Mouse (Mus musculus) spleen, adult 2 months (tissue): ENCODE data around the gene Morf4l2. TPM values are rescaled to one million over a fixed set of nuclear protein-coding genes. Genes with fewer than 3 reads are reported as not detected.
"Not testable (repeated sequence)": the region's sequence is repeated elsewhere in the genome, so short reads cannot be mapped to it uniquely, and the experiment has no call there.

Source experiments
- DNase-seq, 2 experiments: peaks; one replicate each; pipeline versions ENCODE4 v3.0.0 to v3.0.0-alpha.2; 2012 to 2021; ENCODE audit warnings: low spot score in 2 of 2, low read depth in 1 of 2
- H3K27ac ChIP-seq: fragments of 200-500 bp; 2 replicates; pipeline ENCODE4 v1.5.1; 2012; ENCODE audit warnings: low read length, inconsistent platforms; ENCODE audit not compliant: insufficient read depth
- H3K27me3 ChIP-seq: fragments of 200-500 bp; 2 replicates; pipeline ENCODE4 v1.6.1; 2012; ENCODE audit warnings: mild to moderate bottlenecking, moderate library complexity, low read length, inconsistent platforms; ENCODE audit not compliant: control insufficient read depth, insufficient read depth
- H3K36me3 ChIP-seq: fragments of 200-500 bp; 2 replicates; pipeline ENCODE4 v1.6.1; 2012; ENCODE audit warnings: mild to moderate bottlenecking, low read length, inconsistent platforms; ENCODE audit not compliant: control insufficient read depth, insufficient read depth
- H3K4me1 ChIP-seq: fragments of 200-500 bp; 2 replicates; pipeline ENCODE4 v1.6.1; 2011; ENCODE audit warnings: inconsistent platforms; ENCODE audit not compliant: control insufficient read depth, insufficient read depth, insufficient read length
- H3K4me3 ChIP-seq: fragments of 200-500 bp; 2 replicates; pipeline ENCODE4 v1.5.1; 2011; ENCODE audit warnings: mild to moderate bottlenecking, inconsistent platforms; ENCODE audit not compliant: insufficient read depth, insufficient read length; ENCODE audit errors: extremely low read depth
- CTCF ChIP-seq: fragments of 200-500 bp; IDR thresholded peaks from 2 replicates; pipeline ENCODE4 v1.5.1; 2011; ENCODE audit warnings: mild to moderate bottlenecking, inconsistent platforms; ENCODE audit not compliant: insufficient read depth, insufficient read length, insufficient replicate concordance; ENCODE audit errors: extremely low read depth
- POLR2A ChIP-seq: fragments of 200-500 bp; IDR thresholded peaks from 2 replicates; pipeline ENCODE4 v1.6.1; 2011; ENCODE audit warnings: low read depth, low read length, inconsistent platforms
- WGBS: fragments of 180-500 bp; shearing (Covaris S2); methylation state at CpG from one replicate; pipeline ENCODE4 v1.1.7; 2018; 5-methylcytosine and 5-hydroxymethylcytosine counted together
- polyA plus RNA-seq: library from polyadenylated mRNA; depleted of rRNA; stranded (reverse); fragments of >200 nt; gene quantifications from 2 replicates; pipeline ENCODE4 v1.2.3, GENCODE M21; 2012

The Morf4l2 gene
- polyA plus RNA-seq, 1 experiment: 13.4 TPM

DNA sequence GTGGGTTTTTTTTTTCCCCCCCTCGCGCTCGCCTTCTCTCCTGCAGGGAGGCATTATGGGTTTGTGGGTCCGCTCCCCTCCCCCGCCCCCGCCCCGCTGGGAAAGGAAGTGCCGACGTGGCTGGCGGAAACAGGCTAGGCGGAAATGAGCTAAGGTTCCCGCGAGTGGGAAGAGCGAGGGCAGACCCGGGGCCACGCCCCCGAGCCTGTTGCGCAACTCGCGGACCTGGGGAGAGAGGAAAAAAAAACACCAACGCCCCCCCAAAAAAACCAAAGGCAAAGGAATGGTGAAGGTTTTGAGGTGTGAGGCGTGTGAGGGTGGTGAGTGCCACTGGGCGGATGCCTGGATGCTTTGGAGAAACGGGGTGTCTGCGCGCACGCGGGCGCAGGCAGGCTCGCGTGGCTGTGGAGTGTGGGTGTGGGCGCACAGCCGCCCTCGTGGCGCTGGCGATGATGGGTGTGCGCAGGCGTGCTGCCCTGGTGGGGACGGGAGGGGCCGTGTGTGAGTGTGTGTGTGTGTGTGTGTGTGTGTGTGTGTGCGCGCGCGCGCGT is 1.8 kb downstream of the Morf4l2 start:
- Histone ChIP-seq H3K4me3 (peak overlapping the region; percentile 75), H3K4me1 (no peaks in the 10 kb centered on the region), H3K27ac (peak overlapping the region; percentile 93), H3K27me3 (no peaks in the 10 kb centered on the region), H3K36me3 (no peaks in the 10 kb centered on the region)
- 38% methylated on average over 46 of the region's 46 CpGs for WGBS
- peak in 1 of 2 experiments; percentile 73 for DNase-seq
- TF ChIP-seq POLR2A: peak; percentile 2; the same call in 1 of the 2 replicates
- no peak for TF ChIP-seq CTCF

DNA sequence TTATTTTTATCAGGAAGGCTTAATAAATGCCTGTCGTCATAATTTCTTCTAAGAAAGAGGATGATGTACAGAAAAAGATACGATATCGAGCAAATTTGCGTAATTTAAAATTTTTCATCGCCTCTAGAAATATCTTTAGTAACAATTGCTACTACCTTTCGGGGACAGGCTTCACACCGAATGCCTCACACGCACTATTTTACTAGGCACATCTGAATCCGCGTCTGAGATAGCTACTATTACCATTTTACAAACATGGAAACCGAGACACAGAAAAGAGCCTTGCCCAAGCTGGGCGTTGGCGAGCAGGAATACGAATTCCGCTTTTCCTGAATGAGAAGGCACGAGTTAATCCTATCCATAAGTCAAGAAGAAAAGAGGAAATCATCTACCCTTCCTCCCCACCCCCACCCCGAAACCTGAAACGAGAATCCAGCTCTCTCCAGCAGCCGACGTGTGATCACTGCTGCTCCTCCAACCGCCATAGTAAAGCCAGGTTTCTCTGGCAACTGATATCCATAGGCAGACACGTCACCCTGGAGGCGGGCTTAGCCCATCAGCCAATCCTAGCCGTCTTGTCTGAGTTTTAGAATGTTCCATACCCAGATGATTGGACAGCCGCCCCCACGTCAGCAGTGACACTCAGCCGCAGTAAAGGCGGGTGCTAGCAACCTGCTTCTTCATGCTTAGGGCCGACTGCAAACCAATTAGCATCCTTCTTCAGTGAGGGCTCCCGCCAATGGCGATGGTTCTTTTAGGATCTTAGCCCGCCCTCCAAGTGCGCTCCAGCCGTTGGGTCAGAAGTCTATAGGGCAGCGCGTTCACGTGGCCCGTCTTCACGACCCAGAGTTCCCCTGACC is 2.5 kb downstream of the Morf4l2 start:
- no peaks in the 10 kb centered on the region for H3K36me3 ChIP-seq
- peak; percentile 86 to 95 for DNase-seq
- TF ChIP-seq POLR2A: peak; percentile 54; the same call in 1 of the 2 replicates
- TF ChIP-seq CTCF: no peak
- H3K4me3 ChIP-seq: peak overlapping the region; percentile 68
- peak overlapping the region; percentile 74 for H3K27ac ChIP-seq
- WGBS: 27% methylated on average over 39 of the region's 39 CpGs
- H3K27me3 ChIP-seq: no peaks in the 10 kb centered on the region
- H3K4me1 ChIP-seq: no peaks in the 10 kb centered on the region

DNA sequence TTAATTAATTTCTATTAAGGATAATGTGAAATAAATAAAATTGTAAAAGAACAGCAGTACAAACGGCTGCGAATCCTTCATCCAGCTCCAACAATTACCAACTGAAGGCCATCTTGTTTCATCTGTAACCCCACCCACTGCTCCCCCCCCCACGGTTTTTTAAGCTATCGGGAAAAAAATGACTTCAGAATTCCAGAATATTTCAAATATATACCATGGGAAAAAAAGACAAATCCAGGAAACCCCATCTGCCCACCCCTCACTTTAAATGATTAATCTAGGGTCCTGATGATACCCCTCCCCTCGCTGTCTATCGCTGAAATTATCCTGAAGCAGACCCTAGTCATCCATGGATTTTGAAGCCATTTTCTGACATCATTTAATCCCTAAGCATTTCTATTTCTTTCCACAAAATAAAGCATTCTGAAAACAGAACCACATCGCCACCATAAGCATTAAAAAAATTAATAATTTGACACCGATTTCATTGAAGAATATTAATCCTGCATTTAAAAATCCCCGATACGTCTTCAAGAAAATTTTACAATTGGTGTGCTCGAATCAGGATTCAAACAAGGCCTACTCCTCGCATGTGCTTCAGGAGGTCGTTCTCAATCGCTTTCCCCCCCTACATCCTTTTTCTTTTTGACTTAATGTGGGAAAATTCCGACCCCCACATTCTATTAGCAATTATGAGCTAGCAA is 3.3 kb downstream of the Morf4l2 start:
- Histone ChIP-seq H3K4me3 (peak overlapping the region; percentile 27), H3K36me3 (no peaks in the 10 kb centered on the region), H3K27ac (no peak overlapping the region), H3K27me3 (no peaks in the 10 kb centered on the region), H3K4me1 (no peaks in the 10 kb centered on the region)
- no peak for DNase-seq
- WGBS: 32% methylated on average over 15 of the region's 15 CpGs
- TF ChIP-seq POLR2A (no peak), CTCF (no peak)

DNA sequence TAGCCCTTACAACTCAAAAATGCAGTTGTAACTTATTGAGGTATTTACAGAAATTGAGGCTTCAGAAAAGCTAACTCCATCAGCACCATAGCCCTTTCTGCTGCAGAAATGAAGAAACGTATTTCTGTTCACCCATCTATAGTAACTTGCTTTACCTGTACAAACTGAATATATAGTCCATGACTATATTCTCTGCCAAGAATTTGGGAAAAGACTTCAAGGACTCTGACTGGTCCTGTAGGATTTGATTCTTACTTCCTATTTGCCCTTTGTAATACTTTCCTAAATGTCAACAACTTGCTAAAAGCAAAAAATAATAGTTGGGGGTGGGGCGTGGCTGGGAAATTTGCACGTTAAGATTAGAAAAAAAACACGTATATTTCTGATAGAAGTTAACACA is 11.5 kb downstream of the Morf4l2 start:
- Histone ChIP-seq H3K27me3 (no peaks in the 10 kb centered on the region), H3K27ac (no peak overlapping the region), H3K36me3 (no peaks in the 10 kb centered on the region), H3K4me1 (no peaks in the 10 kb centered on the region), H3K4me3 (no peak overlapping the region)
- DNase-seq: no peak
- whole genome bisulfite sequencing: 88% methylated on average over 4 of the region's 4 CpGs
- TF ChIP-seq POLR2A (no peak), CTCF (no peak)

DNA sequence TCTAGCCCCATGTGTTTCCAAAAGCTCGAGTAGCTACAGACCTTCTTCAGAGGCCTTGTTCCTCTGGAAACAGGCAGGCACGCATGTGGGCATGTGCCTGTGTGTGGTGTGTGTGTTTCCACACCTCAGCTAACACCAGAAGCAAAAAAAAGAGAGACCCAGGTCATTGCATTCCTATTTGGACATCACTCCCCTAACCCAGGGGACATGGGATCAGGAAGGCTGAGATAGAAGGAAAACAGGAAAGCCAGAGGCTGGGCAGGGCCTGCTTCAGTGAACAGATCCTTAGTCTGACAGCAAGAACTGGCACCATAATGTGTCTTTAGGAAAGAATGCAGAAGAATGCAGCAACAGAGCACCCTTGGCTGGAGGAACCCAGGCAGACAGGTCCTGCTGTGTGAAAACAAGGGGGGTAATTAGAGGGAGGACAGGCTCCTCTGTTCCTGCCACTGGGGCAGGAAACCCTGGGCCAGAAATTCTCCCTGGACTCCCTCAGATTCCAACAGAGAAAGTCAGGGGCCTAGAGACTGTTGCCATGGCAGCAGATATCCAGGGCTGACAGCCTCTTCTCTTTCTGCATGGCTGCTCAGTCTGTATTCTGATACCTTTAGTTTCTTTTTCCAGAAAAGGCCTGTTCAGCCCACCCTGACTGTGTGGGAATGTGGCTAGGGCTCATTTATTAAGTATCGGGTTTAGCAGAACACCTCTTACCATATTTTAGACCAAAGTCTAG is 28.6 kb downstream of the Morf4l2 start:
- not testable (repeated sequence) for H3K27me3 ChIP-seq, H3K4me1 ChIP-seq, H3K36me3 ChIP-seq, H3K27ac ChIP-seq, DNase-seq, H3K4me3 ChIP-seq
- 83% methylated on average over 3 of the region's 3 CpGs for WGBS

DNA sequence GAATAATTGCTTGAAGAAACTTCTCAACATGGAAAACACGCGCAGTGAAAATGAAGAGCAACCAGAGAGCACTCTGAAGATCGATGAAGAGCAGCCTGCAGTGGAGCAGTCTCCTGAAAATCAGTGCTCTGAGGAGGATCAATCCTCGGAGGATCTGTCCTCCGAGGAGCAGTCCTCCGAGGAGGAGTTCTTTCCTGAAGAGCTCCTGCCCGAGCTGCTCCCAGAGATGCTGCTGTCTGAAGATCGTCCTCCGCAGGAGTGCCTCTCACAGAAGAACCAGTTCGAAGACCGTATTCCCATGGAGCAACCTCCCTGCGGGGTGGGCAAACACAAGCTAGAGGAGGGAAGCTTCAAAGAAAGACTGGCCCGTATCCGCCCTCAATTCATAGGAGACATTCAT is 34.7 kb downstream of the Morf4l2 start:
- Histone ChIP-seq H3K4me1 (no peaks in the 10 kb centered on the region), H3K27me3 (no peaks in the 10 kb centered on the region), H3K4me3 (no peak overlapping the region; the same call in 1 of the 2 replicates), H3K27ac (no peak overlapping the region), H3K36me3 (no peaks in the 10 kb centered on the region)
- TF ChIP-seq CTCF (no peak), POLR2A (no peak)
- WGBS: 64% methylated on average over 14 of the region's 14 CpGs
- no peak for DNase-seq

DNA sequence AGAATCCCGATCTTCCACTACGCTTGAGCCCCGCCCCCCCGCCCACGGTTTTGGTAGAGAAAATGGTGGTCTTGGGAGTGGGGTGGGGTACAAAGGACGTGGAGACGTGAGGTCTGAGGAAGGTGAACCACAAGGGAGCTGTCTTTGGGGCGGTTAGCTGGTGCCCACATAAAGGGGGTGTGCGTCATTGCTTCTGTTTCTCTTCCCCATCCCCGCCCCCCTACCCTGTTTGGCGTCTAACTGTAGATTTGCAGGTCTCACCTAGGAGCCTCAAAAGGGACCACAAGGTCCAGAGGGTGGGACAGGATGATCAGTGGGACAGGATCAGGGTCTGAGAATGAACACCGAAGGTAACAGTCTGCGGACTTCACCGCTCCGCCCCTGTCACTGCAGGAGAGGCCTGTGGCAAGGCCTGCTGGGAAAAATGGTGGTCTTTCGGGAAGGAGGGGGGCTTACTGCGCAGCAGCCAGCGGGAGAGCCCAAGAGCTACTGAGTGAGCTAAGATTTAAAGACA is 35.3 kb downstream of the Morf4l2 start:
- WGBS: 28% methylated on average over 18 of the region's 18 CpGs
- Histone ChIP-seq H3K4me1 (no peaks in the 10 kb centered on the region), H3K27me3 (no peaks in the 10 kb centered on the region), H3K4me3 (peak overlapping the region; percentile 60), H3K27ac (no peak overlapping the region), H3K36me3 (no peaks in the 10 kb centered on the region)
- TF ChIP-seq CTCF (no peak), POLR2A (no peak)
- peak; percentile 3 to 14 for DNase-seq
